Mouse (Mus musculus): ENCODE results near the gene Nudt9. TPM values are rescaled to one million over a fixed set of nuclear protein-coding genes. Genes with fewer than 3 reads are reported as not detected.

Nudt9 gene
- polyA plus RNA-seq, 1 experiment = not detected

- H3K4me3 ChIP-seq (ENCODE audit: insufficient read depth, low read depth, low read length) = peak overlapping the region; percentile 32
- peaks cover 18% of the 10 kb centered on the region for H3K4me1 ChIP-seq (ENCODE audit: control insufficient read depth, insufficient read depth, low read length)
- 5% methylated on average over 18 of the region's 18 CpGs for WGBS
- peak overlapping the region; percentile 97 for H3K27ac ChIP-seq (ENCODE audit: insufficient read depth, low read depth, low read length)
- no peak for TF ChIP-seq POLR2A (IDR thresholded peaks at IDR 0.05; ENCODE audit: insufficient read depth, low read depth, low read length)
- no peak for TF ChIP-seq CTCF (IDR thresholded peaks at IDR 0.05; ENCODE audit: insufficient read depth, low read depth, low read length)
Measured at GRCm38 (mm10) chr5:104108879-104109369, 62.8 kb downstream of the Nudt9 start.

DNA sequence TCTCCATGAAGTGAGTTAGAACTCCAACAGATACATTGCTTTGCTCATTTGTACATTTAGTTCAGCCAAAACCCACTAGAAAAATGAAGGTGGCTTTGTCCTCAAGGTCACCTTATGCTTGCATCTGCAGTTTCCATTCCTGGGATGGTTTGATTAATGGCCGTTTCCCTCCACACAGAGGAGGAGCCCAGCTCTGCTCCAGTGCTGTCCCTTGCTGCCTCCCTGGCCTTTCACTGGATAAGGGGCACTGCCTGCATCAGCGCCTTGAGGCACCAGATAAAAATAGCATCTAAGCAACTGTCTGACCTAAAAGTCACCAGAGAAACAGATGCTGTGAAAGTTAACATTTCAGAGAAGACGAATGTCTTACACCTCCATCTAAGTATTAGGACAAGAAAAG lies 63.4 kb downstream of the Nudt9 start:
- H3K4me3 ChIP-seq (ENCODE audit: insufficient read depth, low read depth, low read length) = no peak overlapping the region
- TF ChIP-seq POLR2A (IDR thresholded peaks at IDR 0.05; ENCODE audit: insufficient read depth, low read depth, low read length) (no peak), CTCF (IDR thresholded peaks at IDR 0.05; ENCODE audit: insufficient read depth, low read depth, low read length) (no peak)
- peak overlapping the region; percentile 97 for H3K27ac ChIP-seq (ENCODE audit: insufficient read depth, low read depth, low read length)
- H3K4me1 ChIP-seq (ENCODE audit: control insufficient read depth, insufficient read depth, low read length) = peaks cover 18% of the 10 kb centered on the region
- 14% methylated on average over 3 of the region's 3 CpGs for whole genome bisulfite sequencing

- peak overlapping the region; percentile 98 for H3K27ac ChIP-seq (ENCODE audit: insufficient read depth, low read depth, low read length)
- 14% methylated on average over 9 of the region's 9 CpGs for WGBS
- H3K4me3 ChIP-seq (ENCODE audit: insufficient read depth, low read depth, low read length) = peak overlapping the region; percentile 22
- TF ChIP-seq CTCF (IDR thresholded peaks at IDR 0.05; ENCODE audit: insufficient read depth, low read depth, low read length) (no peak), POLR2A (IDR thresholded peaks at IDR 0.05; ENCODE audit: insufficient read depth, low read depth, low read length) (no peak)
- H3K4me1 ChIP-seq (ENCODE audit: control insufficient read depth, insufficient read depth, low read length) = peaks cover 23% of the 10 kb centered on the region
Measured at GRCm38 (mm10) chr5:104110171-104110920, 64.2 kb downstream of the Nudt9 start.

- H3K27ac ChIP-seq (ENCODE audit: insufficient read depth, low read depth, low read length) = peak overlapping the region; percentile 97
- peak overlapping the region; percentile 52 for H3K4me3 ChIP-seq (ENCODE audit: insufficient read depth, low read depth, low read length)
- 14% methylated on average over 9 of the region's 9 CpGs for WGBS
- no peak for TF ChIP-seq CTCF (IDR thresholded peaks at IDR 0.05; ENCODE audit: insufficient read depth, low read depth, low read length)
- TF ChIP-seq POLR2A (IDR thresholded peaks at IDR 0.05; ENCODE audit: insufficient read depth, low read depth, low read length) = no peak
- peaks cover 23% of the 10 kb centered on the region for H3K4me1 ChIP-seq (ENCODE audit: control insufficient read depth, insufficient read depth, low read length)
Measured at GRCm38 (mm10) chr5:104112016-104112415, 65.9 kb downstream of the Nudt9 start.

DNA sequence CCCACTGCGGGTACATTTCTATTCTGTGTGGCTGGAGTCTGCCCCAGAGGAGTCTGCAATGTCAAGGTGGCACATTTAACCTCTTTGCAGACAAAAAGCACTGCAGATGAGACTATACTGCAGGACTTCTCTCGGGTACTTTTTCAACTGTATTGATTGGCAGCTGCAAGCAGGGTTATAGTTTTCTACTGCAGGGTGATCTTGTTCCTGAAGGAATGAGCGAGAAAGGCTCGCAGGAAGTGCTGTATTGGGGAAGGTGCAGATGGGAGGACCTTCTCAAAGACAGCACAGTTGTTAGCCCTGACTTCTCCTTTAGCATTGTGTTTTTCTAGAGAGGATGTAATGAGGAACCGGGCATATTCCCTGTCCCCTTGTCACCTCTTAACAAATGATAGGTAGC lies 66.4 kb downstream of the Nudt9 start:
- Histone ChIP-seq H3K4me3 (ENCODE audit: insufficient read depth, low read depth, low read length) (peak overlapping the region; percentile 52), H3K4me1 (ENCODE audit: control insufficient read depth, insufficient read depth, low read length) (peaks cover 22% of the 10 kb centered on the region), H3K27ac (ENCODE audit: insufficient read depth, low read depth, low read length) (peak overlapping the region; percentile 97)
- WGBS = 16% methylated on average over 5 of the region's 5 CpGs
- no peak for TF ChIP-seq CTCF (IDR thresholded peaks at IDR 0.05; ENCODE audit: insufficient read depth, low read depth, low read length)

GRCm38 (mm10) chr5:104113491-104114172 lies 67.5 kb downstream of the Nudt9 start, which contains the start of gene Sparcl1:
Gene Sparcl1, minus strand, starts transcription at chr5:104113733.
- peak; percentile 20; the same call in 1 of the 2 replicates for TF ChIP-seq POLR2A (IDR thresholded peaks at IDR 0.05; ENCODE audit: insufficient read depth, low read depth, low read length)
- TF ChIP-seq CTCF (IDR thresholded peaks at IDR 0.05; ENCODE audit: insufficient read depth, low read depth, low read length) = no peak
- WGBS = 10% methylated on average over 15 of the region's 15 CpGs
- H3K4me3 ChIP-seq (ENCODE audit: insufficient read depth, low read depth, low read length) = peak within 1 kb of the TSS; percentile 52
- H3K27ac ChIP-seq (ENCODE audit: insufficient read depth, low read depth, low read length) = peak within 1 kb of the TSS; percentile 97
- peaks cover 15% of the 10 kb centered on the region for H3K4me1 ChIP-seq (ENCODE audit: control insufficient read depth, insufficient read depth, low read length)

Other genes starting within 250 kb of the Nudt9 start
- not detected in 2 replicates for gene Klhl8, start 135.0 kb upstream of the Nudt9 start, polyA plus RNA-seq (2012; ENCODE audit: insufficient read depth, insufficient read length, low replicate concordance, missing spikeins)
- not detected in 2 replicates for gene Hsd17b13, start 68.9 kb upstream of the Nudt9 start, polyA plus RNA-seq (2012; ENCODE audit: insufficient read depth, insufficient read length, low replicate concordance, missing spikeins)
- gene Hsd17b11, start 24.4 kb upstream of the Nudt9 start, polyA plus RNA-seq (2012; ENCODE audit: insufficient read depth, insufficient read length, low replicate concordance, missing spikeins) = not detected in 2 replicates
- gene Gm17660, start 31.3 kb downstream of the Nudt9 start, polyA plus RNA-seq (2012; ENCODE audit: insufficient read depth, insufficient read length, low replicate concordance, missing spikeins) = not detected in 2 replicates
- gene Sparcl1, start 67.4 kb downstream of the Nudt9 start, polyA plus RNA-seq (2012; ENCODE audit: insufficient read depth, insufficient read length, low replicate concordance, missing spikeins) = 627 and 723 TPM in 2 replicates
- gene Dspp, start 124.4 kb downstream of the Nudt9 start, polyA plus RNA-seq (2012; ENCODE audit: insufficient read depth, insufficient read length, low replicate concordance, missing spikeins) = not detected in 2 replicates
- not detected in 2 replicates for gene Dmp1, start 156.3 kb downstream of the Nudt9 start, polyA plus RNA-seq (2012; ENCODE audit: insufficient read depth, insufficient read length, low replicate concordance, missing spikeins)